Mouse (Mus musculus): Measurements from ENCODE around the gene Zc3h7b.
A peak's percentile ranks its signal among the peaks of the same experiment; 100 is the strongest.
"Not testable (repeated sequence)": the region's sequence is repeated elsewhere in the genome, so short reads cannot be mapped to it uniquely, and the experiment has no call there.

Zc3h7b gene

DNA sequence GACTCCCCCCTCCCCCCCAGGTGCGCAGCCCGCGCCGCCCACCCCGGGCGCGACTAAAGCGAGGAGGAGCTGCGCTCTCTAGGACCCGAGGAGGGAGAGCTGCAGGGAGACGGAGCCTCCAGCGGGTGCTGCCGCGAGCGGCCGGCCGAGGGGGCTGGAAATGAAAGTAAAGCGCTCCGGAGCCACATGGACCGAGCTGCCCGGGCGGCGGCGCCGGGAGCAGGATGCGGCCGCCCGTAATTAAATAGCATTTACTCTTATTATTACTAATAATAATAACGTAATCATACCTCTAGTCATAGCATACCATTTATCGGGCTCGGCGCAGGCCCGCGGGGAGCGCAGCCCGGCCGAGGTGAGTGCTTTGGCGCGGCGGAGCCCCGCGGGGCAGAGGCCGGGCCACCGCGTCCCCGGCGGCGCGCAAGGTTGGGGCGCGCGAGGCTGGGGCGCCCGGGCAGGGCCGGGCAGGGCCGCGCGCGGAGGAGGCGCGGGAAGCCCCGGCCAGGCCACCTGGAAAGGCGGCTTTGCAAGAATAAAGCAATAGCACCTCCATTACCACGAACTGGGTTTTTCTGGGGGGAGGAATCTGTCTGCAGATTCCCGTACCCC, at the start of gene Zc3h7b, which contains the start of gene Rangap1:
TSS of gene Zc3h7b (plus strand) at position 66 of the 609 bp plus-strand sequence.
TSS of gene Rangap1 (minus strand) at position 539 of the 609 bp plus-strand sequence.
- DNase-seq (ENCODE audit: low spot score in 2 of 2), result peak; percentile 61

- no peak for DNase-seq (ENCODE audit: low spot score in 2 of 2)
Observed at GRCm38 (mm10) chr15:81697175-81697574, 47.7 kb upstream of the Zc3h7b start, which contains the start of gene Chadl. Chadl (minus strand) TSS chr15:81697287.

DNA sequence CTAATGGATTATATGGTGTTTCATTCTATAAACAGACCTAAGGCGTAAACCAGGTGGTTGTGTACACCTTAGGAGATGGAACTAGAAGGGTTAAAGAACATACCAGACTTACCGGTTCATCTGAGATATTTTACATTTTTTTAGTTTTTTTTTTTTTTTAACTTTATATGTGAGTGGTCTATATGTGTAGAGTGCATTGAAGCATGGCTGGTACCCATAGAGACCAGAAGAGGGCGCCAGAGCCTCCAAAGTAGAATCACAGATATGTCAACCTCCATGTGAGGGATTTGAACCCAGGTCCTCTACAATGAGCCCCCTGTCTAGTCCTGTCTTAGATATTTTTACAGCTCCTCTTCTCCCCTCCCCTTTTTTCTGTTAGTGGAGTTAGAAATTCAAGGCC, 47.0 kb upstream of the Zc3h7b start:
- DNase-seq (ENCODE audit: low spot score in 2 of 2), result no peak

DNA sequence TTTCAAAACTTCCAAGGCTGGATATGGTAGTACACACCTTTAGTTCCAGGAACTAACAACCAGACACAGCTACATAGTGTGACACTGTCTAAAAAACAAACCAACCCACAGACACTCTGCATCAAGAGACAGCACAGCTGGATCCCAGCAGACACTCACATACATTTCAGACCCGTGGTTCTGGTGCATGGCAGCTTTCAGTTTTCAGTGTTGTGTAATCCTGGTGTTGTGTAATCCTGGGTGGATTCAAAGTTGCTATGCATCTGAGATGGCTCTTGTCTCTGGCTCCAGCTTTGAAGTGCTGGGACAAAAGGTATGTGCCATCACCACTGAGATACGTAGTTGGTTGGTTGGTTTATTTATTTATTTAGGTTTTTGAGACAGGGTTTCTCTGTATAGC, 46.3 kb upstream of the Zc3h7b start:
- no peak for DNase-seq (ENCODE audit: low spot score in 2 of 2)

GRCm38 (mm10) chr15:81700161-81700560, 44.7 kb upstream of the Zc3h7b start:
- DNase-seq (ENCODE audit: low spot score in 2 of 2), result no peak

- DNase-seq (ENCODE audit: low spot score in 2 of 2), result no peak
Observed at GRCm38 (mm10) chr15:81700601-81701000, 44.3 kb upstream of the Zc3h7b start.

DNA sequence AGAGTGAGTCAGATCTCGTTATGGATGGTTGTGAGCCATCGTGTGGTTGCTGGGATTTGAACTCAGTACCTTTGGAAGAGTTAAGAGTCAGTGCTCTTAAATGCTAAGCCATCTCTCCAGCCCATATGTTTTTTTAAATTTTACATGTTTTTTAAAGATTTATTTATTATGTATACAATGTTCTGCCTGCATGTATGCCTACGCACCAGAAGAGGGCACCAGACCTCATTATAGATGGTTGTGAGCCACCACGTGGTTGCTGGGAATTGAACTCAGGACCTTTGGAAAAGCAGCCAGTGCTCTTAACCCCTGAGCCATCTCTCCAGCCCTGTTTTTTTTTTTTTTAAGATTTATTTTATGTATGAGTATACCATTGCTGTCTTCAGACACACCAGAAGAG, 43.5 kb upstream of the Zc3h7b start:
- DNase-seq (ENCODE audit: low spot score in 2 of 2), result not testable (repeated sequence)

DNA sequence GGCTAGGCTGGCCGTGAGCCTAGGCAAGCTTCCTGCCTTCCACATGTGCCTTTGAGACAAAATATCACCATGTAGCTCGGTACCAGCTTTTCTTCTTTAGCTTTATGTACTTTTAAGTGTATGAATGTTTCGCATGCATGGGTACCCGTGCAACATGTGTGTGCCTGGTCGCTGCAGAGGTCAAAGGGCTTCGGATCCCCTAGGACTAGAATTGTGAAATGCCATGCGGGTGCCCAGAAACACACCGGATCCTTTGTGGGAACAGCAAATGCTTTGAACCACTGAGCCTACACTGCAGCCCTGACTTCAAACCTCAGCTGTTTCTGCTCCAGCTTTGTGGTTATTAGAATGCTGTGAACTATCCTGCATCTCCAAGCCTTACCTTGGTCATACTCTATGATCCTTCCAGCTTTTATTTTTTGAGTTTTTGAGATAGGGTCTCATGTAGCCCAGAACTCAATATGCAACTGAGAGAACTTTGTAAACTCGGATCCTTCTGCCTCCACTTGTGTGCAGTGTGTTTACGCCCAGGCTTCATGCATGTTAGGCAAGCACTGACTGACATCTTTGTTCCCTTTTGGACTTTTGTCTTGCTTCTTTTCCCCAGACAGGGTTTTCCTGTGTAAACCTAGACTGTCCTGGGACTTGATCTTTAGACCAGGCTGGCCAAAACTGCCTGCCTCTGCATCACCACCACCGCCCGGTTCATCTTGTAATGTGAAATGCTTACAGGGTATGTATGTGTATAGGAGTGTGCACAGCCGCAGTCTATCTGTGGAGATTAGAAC, 42.4 kb upstream of the Zc3h7b start:
- no peak for DNase-seq (ENCODE audit: low spot score in 2 of 2)

GRCm38 (mm10) chr15:81703094-81703489, 41.8 kb upstream of the Zc3h7b start:
- no peak for DNase-seq (ENCODE audit: low spot score in 2 of 2)

GRCm38 (mm10) chr15:81708991-81709390, 35.9 kb upstream of the Zc3h7b start:
- no peak for DNase-seq (ENCODE audit: low spot score in 2 of 2)

DNA sequence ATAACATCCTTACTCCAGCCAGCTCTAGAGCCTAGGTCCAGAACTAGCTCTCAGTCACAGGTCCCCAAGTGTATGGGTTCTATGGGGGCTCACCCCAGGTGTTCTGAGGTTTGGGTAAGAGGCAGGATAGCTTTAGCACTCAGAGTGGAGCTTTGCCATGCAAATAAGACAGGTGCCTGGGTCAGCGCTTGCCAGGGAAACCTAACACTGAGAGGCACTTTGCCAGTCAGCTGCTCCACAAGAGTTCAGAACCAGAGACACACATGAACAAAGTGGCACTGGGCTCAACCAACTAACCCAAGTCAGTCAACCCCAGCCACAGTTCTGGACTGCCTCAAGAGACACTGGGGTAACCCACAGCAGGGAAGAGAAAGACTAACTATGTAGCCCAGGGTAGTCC, 35.2 kb upstream of the Zc3h7b start:
- no peak for DNase-seq (ENCODE audit: low spot score in 2 of 2)

DNA sequence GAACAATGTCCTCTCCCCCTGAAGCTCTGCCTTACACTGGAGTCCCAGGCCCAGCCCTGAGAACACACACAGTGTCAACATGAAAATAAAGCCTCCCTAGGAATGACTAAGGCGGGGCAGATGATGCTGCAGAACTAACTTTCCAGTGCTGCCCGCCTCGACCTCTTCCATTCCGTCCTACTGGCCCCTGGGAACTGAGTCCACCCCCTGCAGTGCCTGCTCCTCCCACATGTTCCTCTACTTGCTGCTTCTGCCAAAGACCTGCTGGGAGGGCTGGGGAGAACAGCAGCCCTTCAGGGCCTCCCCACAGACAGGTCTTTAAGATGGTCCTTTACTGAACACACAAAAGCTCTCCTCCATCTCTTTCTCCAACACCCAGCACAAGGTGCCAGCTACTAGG, 34.1 kb upstream of the Zc3h7b start:
- DNase-seq (ENCODE audit: low spot score in 2 of 2), result no peak

DNA sequence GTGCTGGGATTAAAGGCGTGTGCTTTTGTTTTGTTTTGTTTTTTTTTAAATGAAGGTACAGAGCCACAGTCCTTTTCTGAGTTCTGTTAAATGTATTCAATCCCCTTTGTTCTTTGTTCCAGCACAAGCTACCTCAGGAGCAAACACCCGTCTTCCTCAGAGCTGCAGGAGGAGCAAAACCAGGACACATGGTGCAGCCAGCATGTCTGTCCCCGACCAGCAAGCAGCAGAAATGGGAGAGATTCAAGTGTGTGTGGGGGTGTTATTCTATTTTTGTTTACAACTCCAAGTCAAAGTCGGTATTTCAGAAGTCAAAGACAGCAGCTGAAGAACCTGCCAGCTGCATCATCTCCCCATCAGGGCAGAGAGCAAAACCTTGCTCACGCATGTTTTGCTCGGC, 31.1 kb upstream of the Zc3h7b start:
- no peak for DNase-seq (ENCODE audit: low spot score in 2 of 2)

DNA sequence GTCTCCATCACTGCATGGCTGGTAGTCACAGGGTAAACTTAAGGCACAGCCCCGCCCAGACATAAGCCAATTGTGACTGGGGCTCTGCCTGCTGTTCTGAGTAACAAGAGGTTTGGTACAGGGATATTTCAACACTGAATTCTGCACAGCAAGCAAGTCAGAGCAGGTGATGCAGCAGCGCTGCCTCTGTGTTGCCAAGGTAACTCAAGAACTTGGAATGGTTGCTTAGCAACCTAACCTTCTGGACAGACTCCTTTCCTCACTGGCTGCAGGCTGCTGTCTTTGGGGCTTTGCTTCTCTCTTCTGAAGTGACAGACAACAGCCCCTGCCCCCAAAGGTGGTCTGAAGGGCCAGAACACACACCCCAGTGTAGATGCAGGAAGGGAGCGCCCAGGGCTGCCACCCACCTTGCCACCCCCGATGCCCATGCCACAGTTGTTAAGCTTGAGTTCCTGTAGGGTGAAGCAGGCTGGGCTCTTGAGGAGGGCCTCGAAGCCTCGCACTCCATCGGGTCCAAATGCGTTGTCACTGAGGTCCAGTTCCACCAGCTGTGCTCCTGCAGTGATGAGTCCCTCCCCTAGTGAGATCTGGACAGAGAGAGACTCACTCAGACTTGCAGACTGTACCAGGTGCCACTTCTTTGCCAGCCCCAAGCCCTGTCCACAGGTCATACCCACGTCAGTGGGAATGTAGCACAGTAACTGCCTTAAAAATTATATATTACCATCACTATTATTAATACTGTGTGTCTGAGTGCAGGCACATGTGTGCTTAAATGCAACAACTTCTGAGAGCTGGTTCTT, 26.3 kb upstream of the Zc3h7b start:
- DNase-seq (ENCODE audit: low spot score in 2 of 2), result no peak

GRCm38 (mm10) chr15:81719139-81719531, 25.7 kb upstream of the Zc3h7b start:
- no peak for DNase-seq (ENCODE audit: low spot score in 2 of 2)

DNA sequence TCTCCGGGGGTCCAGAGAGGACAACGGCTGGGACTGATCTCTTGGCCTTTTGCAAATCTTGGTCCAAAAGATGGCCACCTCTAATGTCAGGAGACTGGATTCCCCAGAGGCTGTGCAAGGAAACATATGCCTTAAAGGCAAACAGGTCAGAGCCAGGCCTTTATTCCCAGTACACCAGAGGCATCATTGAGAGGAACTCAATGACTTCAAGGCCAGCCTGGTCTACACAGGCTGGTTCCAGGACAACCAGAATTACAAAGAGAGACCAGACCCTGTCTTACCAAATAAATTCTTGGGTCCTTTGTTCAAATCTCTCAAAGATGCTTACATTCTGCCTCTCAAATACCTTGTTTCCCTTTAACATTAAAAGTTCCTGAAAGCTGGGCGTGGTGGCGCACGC, 22.5 kb upstream of the Zc3h7b start:
- no peak for DNase-seq (ENCODE audit: low spot score in 2 of 2)

GRCm38 (mm10) chr15:81723653-81724052, 21.2 kb upstream of the Zc3h7b start:
- no peak for DNase-seq (ENCODE audit: low spot score in 2 of 2)

- no peak for DNase-seq (ENCODE audit: low spot score in 2 of 2)
Observed at GRCm38 (mm10) chr15:81725965-81726364, 18.9 kb upstream of the Zc3h7b start.

DNA sequence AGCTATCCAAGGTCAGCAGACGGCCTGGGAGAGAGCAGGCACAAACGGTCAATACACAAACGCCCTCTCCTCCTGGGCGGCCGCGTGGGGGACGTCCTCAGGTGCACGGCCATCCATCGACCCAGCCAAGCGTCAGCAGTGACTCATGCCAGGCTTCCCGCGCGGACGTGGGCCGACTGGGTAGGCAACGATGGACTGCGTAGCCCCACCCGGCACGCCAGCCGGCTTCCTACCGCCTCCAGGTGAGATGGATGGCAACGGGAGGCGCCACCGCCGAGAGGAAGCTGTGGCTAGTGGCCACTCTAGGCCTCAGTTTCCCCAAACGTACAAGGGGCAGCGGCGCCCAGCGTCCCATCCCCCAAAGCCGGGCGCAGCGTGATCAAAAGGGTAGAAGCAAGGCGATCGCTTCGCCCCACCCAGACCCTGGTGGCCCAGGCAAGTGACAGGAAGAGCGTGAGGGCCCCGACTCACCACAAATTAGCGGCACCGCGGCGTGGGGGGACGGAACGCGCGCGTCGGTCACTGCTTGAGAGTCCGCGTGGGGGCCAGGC, 15.5 kb upstream of the Zc3h7b start:
- peak; percentile 26 to 31 for DNase-seq (ENCODE audit: low spot score in 2 of 2)

DNA sequence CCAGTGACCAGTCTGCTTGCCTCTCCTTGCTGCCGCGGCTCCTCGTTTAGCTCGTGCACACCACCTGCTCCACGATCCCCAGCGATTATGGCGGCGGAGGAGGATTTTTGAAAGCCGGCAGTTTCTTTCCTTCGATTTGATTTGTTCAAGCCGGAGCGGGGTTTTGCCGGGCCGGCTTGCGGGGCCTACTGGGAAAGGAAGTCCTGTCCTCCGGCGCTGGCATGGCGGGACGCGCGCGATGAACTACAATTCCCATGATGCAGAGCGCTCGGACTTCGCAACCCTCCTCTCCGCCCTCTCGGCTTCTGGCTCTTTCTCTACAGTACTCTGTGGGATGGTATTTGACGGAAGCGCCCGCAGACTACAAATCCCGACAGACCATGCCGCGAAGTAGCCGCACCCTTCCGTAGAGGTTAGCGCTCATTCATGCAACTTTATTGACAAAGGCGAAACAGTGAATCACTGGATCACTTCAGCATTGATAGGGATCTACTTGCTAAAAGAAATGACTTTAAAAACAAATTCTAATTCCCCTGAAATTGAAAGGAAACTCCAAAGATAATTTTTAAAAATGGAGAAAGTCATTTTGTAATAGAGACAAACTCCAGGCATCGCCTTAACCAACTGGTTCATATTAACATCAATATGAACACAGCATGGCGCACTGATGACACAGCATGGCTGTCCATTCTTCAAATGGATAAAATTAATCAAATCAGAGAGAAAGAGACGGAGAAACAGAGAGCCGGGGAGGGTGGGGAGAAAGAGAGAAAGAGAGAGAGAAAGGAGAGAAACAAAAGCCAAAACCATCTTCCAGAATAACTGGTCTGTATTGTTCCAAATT, 14.8 kb upstream of the Zc3h7b start:
- peak; percentile 99 for DNase-seq (ENCODE audit: low spot score in 2 of 2)

DNA sequence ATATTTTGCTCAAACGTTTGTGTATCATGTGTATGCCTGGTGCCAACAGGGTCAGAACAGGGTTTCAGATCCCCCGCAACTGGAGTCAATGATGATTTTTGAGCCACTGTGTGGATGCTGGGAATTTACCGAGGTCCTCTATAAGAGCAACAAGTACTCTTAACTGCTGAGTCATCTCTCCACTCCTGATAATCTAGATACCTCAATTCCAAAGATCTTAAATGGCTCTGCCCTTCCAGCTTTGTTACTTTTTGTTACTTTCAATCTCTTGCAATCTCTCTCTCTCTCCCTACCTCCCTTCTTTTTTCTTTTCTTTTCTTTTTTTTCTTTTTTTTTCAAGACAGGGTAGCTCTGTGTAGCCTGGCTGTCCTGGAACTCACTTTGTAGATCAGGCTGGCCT, 9.8 kb upstream of the Zc3h7b start:
- no peak for DNase-seq (ENCODE audit: low spot score in 2 of 2)

All from spleen, postnatal 36 days (tissue).